ENCODE assay signal across 8 mouse cellular contexts in genomic region chr11:120951731-120952730, GRCm38 (mm10). TPM values are rescaled to one million over a fixed set of nuclear protein-coding genes. Genes with fewer than 3 reads are reported as not detected.
A peak's percentile ranks its signal among the peaks of the same experiment; 100 is the strongest.
DNase-seq lines count a peak whose midpoint lies in the region; ATAC-seq and TF ChIP-seq lines count a peak whose summit lies in the region.

No protein-coding gene starts in this region.

- peak overlapping the region; percentile 79; the same call in 1 of the 2 replicates for H3K4me3 ChIP-seq in ES-Bruce4 (ENCODE audit: low read depth, low read length)
- peak overlapping the region; percentile 52 to 71; a peak in 3 of 4 replicates for H3K4me3 ChIP-seq in liver, embryonic 14.5 days (ENCODE audit: insufficient read depth in 1 of 2, low read depth in 2 of 2, low read length in 2 of 2)

- no peak overlapping the region for H3K27ac ChIP-seq in ES-Bruce4 (ENCODE audit: insufficient read depth, low read length)
- H3K27ac ChIP-seq in liver, embryonic 14.5 days = peak overlapping the region; percentile 91

- peaks cover 11% of the 10 kb centered on the region for H3K4me1 ChIP-seq in ES-Bruce4 (ENCODE audit: control insufficient read depth, insufficient read depth, low read length)
- peaks cover 31 to 39% of the 10 kb centered on the region in 2 experiments for H3K4me1 ChIP-seq in liver, embryonic 14.5 days (replicated peaks; ENCODE audit: control insufficient read depth in 2 of 2, insufficient read depth in 2 of 2, low read length in 1 of 2)

- H3K36me3 ChIP-seq in ES-Bruce4 (ENCODE audit: control insufficient read depth, insufficient read depth, low read length, poor library complexity, severe bottlenecking) = peaks cover 4% of the 10 kb centered on the region; the same call in 1 of the 2 replicates
- peaks cover 7% of the 10 kb centered on the region for H3K36me3 ChIP-seq in liver, embryonic 14.5 days (replicated peaks; ENCODE audit: control insufficient read depth, insufficient read depth, low read depth)

- peak; percentile 31 for DNase-seq in embryo, embryonic 10.5 days (ENCODE audit: low spot score)
- no peak for DNase-seq in embryo, embryonic 11 days
- DNase-seq in gastrocnemius, adult 8-10 months (ENCODE audit: low spot score in 2 of 2) = peak; percentile 77 to 85
- DNase-seq in liver, embryonic 14.5 days (ENCODE audit: low read depth in 3 of 3, low spot score in 3 of 3) = peak in 2 of 3 experiments; percentile 59 to 62
- no peak for DNase-seq in urinary bladder, postnatal 10 days (ENCODE audit: low spot score)
- no peak for DNase-seq in cerebellum, postnatal 36 days
- no peak for DNase-seq in T-cell, adult 2 months (ENCODE audit: low spot score)

- TF ChIP-seq EP300 in ES-Bruce4 (IDR thresholded peaks at IDR 0.05; ENCODE audit: insufficient read depth, low read depth, low read length) = no peak
- peak; percentile 52 for TF ChIP-seq EP300 in liver, embryonic 14.5 days (IDR thresholded peaks at IDR 0.05; ENCODE audit: low read depth)

- TF ChIP-seq CTCF in ES-Bruce4 (IDR thresholded peaks at IDR 0.05; ENCODE audit: low read depth, low read length) = no peak
- TF ChIP-seq CTCF in liver, embryonic 14.5 days (IDR thresholded peaks at IDR 0.05; ENCODE audit: low read depth) = 0 out of 2 replicates have a peak, but pooled peaks have one; percentile 2

- peak overlapping the region; percentile 83 for H3K4me2 ChIP-seq in liver, embryonic 14.5 days (ENCODE audit: low read depth)

- no peaks in the 10 kb centered on the region for H3K9me3 ChIP-seq in ES-Bruce4 (replicated peaks; ENCODE audit: control insufficient read depth, insufficient read depth, low read length, poor library complexity, severe bottlenecking)
- H3K9me3 ChIP-seq in liver, embryonic 14.5 days (ENCODE audit: control insufficient read depth, low read length) = no peaks in the 10 kb centered on the region

- peak; percentile 45 for ATAC-seq in liver, embryonic 14.5 days (ENCODE audit: insufficient read depth)

- 56% methylated on average over 9 of the region's 9 CpGs for WGBS in liver, embryonic 14.5 days (ENCODE audit: insufficient replicate concordance)

- no peak for TF ChIP-seq POLR2A in ES-Bruce4 (IDR thresholded peaks at IDR 0.05; ENCODE audit: insufficient read depth, low read length)

- H3K27me3 ChIP-seq in ES-Bruce4 (ENCODE audit: control insufficient read depth, insufficient read depth, low read length, poor library complexity, severe bottlenecking) = no peaks in the 10 kb centered on the region
- H3K27me3 ChIP-seq in liver, embryonic 14.5 days (ENCODE audit: control insufficient read depth, insufficient read depth, low read length) = no peaks in the 10 kb centered on the region; the same call in 1 of the 2 replicates

- H3K9ac ChIP-seq in ES-Bruce4 (ENCODE audit: low read depth, poor library complexity, severe bottlenecking) = no peak overlapping the region
- H3K9ac ChIP-seq in liver, embryonic 14.5 days (replicated peaks) = peak overlapping the region; percentile 68

RNA-seq across cellular contexts. Expression of gene Slc16a3, which starts 3.8 kb away (rescaled TPM):
- polyA plus RNA-seq in ES-Bruce4 (2011; ENCODE audit: insufficient read depth, insufficient read length, low read depth, missing spikeins) = 80.9 and 84.3 TPM in 2 replicates
- total RNA-seq in gastrocnemius, adult 8-10 months (2022) = 100 to 1,000 TPM; 268 to 367 (median 304) TPM
- 23.5 and 25.0 TPM in 2 replicates for polyA plus RNA-seq in liver, embryonic 14.5 days (2012; rRNA removed)
- polyA plus RNA-seq in liver, embryonic 14.5 days (2014; fragmentation: Nextera tagmentation; extraction: Ambion mirVana) = 25.8 and 31.6 TPM in 2 replicates

RNA-seq across cellular contexts. Expression of gene Ccdc57, which starts 19.4 kb away (rescaled TPM):
- 3.4 and 3.8 TPM in 2 replicates for polyA plus RNA-seq in ES-Bruce4 (2011; ENCODE audit: insufficient read depth, insufficient read length, low read depth, missing spikeins)
- 1 to 10 TPM; 2.3 to 5.4 (median 3.6) TPM for total RNA-seq in gastrocnemius, adult 8-10 months (2022)
- polyA plus RNA-seq in liver, embryonic 14.5 days (2012; rRNA removed) = 1.2 and 1.4 TPM in 2 replicates
- polyA plus RNA-seq in liver, embryonic 14.5 days (2014; fragmentation: Nextera tagmentation; extraction: Ambion mirVana) = 1.3 and 1.4 TPM in 2 replicates

RNA-seq across cellular contexts. Expression of gene Csnk1d, which starts 39.1 kb away (rescaled TPM):
- polyA plus RNA-seq in ES-Bruce4 (2011; ENCODE audit: insufficient read depth, insufficient read length, low read depth, missing spikeins) = 99.3 and 109 TPM in 2 replicates
- total RNA-seq in gastrocnemius, adult 8-10 months (2022) = 10 to 100 TPM; 50.9 to 64.8 (median 53.1) TPM
- polyA plus RNA-seq in liver, embryonic 14.5 days (2012; rRNA removed) = 22.5 and 27.0 TPM in 2 replicates
- 17.1 and 19.6 TPM in 2 replicates for polyA plus RNA-seq in liver, embryonic 14.5 days (2014; fragmentation: Nextera tagmentation; extraction: Ambion mirVana)

Comparison
In these comparisons a context has a peak if more than half of its experiments do, and no peak if none do; other contexts are left out.
1. DNase-seq: peak in embryo, embryonic 10.5 days (single experiment), gastrocnemius, adult 8-10 months (2 of 2) and liver, embryonic 14.5 days (2 of 3); none in embryo, embryonic 11 days (single experiment), urinary bladder, postnatal 10 days (single experiment), cerebellum, postnatal 36 days (0 of 2) and T-cell, adult 2 months (single experiment).